Mouse (Mus musculus) heart, postnatal 14 days (tissue): ENCODE data around the gene Sertad3. TPM values are rescaled to one million over a fixed set of nuclear protein-coding genes. Genes with fewer than 3 reads are reported as not detected.

Experiments used
- DNase-seq, 2 experiments: peaks; one replicate each; pipeline ENCODE4 v3.0.0; 2021 to 2022
- intact Hi-C: fragments of 180-260 bp; cut with DNase I; formaldehyde crosslinking; loops from one replicate; pipeline ENCODE4 v1.15.1; 2025
- total RNA-seq, 2 experiments: library from RNA; stranded (reverse); gene quantifications; 2 replicates each; pipeline ENCODE4 v1.2.3; 2021

Sertad3 gene
- total RNA-seq, 2 experiments from 2014 or later: 7.6 to 8.5 TPM

- intact Hi-C loops: no loop called here
- DNase-seq: no peak
These were observed 15.0 kb upstream of the Sertad3 start for GRCm38 (mm10) chr7:27458614-27459013.

GRCm38 (mm10) chr7:27459640-27460039, 13.9 kb upstream of the Sertad3 start:
- intact Hi-C loops: no loop called here
- no peak for DNase-seq

DNA sequence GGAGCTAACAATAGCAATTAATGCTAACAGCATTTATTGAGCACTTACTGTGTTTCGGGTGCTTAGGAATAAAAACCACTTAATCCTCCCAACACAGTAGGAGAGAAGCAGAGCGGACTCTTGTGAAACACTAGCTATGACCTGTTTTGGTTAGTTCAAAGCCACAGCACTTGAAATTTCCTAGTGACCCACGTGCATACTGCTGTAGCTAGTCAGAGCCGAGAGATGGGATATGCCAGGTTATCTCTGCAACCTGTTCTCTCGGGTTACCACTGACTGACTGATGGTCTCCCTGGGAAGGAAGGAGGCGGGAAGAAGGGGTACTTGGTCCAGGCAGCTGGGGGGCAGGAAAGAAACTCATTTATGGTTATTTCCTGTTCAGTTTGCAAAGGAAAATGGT, 13.1 kb upstream of the Sertad3 start:
- intact Hi-C loops: no loop called here
- DNase-seq: no peak

- no peak for DNase-seq
- intact Hi-C loops: no loop called here
These were observed 5.9 kb upstream of the Sertad3 start for GRCm38 (mm10) chr7:27467648-27468047.

DNA sequence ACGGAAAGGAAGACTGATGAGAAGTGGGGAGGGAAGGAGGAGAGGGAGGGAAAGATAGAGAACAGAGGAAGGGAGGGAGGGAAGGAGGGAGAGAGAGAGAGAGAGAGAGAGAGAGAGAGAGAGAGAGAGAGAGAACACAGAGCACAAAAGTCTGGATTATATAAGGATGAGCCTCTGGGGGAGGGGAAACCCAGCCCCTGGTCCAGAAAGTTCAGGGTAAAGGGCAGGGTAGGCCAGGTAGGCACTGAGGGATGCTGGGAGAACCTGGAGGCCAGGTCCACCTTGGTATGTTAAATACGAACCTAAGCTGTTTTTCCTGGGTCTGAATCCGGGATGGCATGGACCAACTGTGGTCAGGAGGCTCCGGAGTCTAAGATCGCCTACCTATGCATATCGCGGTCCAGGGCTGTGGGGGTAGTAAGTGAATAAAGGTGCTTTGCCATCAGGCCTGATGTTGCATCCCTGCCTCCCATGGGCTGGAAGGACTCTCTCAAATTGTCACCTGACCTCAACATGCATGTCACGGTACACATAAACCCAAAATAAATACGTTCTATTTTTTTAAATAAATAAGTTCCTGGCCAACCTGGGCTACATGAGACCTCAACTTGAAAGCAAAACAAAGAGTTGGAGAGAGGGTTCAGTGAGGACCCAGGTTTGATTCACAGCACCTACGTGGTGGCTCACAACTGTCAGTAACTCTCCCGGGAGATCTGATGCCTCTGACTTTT, 2.0 kb upstream of the Sertad3 start:
- no peak for DNase-seq
- intact Hi-C loops: loop anchor here (2.0 to 10.0 kb wide), 2 partner anchors 23 to 53 kb away; partner anchors contain the start of gene Hipk4

DNA sequence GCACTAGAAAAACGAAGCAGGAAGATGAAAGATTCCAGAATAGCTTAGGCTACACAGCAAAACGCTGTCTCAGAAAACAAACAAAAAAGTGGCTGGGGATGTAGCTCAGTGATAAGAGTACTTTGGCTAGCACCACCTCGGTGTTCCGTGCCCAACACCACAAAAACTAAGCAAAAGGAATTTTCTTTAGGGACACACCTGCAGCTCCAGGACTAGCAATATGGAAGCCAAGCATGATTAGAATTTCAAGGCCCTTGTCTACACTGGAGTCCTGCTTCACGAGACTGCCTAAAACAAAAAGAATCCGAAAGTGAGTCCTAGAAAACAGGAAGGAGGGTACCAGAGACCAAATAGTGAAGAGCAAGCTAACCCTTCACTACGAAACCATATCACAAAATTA, 972 bp upstream of the Sertad3 start:
- intact Hi-C loops: loop anchor here (2.0 to 10.0 kb wide), 2 partner anchors 24 to 52 kb away; partner anchors contain the start of gene Hipk4
- DNase-seq: no peak

DNA sequence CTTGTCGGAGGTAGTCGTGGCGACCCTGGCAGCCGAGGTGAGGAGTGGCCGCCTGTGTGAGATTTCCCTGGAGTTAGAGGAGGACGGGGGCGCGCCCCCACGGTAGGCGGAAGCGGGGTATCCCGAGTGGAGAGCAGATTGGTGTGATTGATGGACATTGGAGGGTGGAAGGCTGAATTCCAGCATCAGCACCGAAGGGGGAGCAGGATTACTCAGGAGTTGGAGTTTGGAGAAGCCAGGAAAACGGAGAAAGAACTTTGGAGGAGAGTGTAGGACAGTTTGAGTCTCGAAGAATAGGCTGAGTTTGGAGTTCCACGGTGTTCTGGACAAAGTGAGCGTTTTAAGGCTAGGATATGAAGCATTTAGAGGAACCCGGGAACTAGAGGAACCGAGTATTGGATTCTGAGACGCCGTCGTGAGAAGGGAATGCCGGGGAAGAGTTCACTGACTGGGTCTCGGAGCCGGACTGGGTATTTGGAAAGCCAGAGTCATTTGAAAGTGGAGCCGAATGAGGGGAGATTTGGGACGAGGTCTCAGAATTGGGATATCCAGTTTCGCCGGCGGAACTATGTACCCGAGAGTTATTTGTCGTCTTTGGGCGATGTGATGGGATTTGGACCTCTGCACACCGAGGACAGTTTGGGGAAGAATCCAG, 394 bp downstream of the Sertad3 start:
- no peak for DNase-seq

GRCm38 (mm10) chr7:27474490-27474954, 954 bp downstream of the Sertad3 start:
- intact Hi-C loops: loop anchor here (2.0 to 10.0 kb wide), 2 partner anchors 14 to 50 kb away; partner anchors contain the start of gene Hipk4
- peak; percentile 98 to 99 for DNase-seq

More for the DNA sequence above, 394 bp downstream of the Sertad3 start:
- intact Hi-C loops: loop anchor here (2.0 to 10.0 kb wide), 3 partner anchors 15 to 51 kb away; partner anchors contain the start of gene Hipk4

DNA sequence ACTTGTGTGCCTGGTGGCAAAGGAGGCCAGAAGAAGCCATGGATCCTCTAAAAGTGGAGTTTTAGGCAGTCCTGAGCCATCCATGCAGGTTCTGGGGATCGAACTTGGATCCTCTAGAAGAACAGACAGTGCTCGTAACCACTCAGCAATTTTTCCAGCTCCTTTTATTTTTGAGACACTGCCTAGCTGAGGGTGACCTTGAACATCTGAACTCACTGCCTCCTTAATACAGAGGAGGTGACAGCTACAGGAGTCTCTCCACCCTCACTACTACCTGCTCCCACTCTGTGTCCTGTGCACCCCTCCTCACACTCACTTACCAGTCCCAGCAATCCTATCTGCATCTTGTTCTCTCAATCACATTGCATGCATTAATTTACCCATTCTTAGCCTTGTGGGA, 2.0 kb downstream of the Sertad3 start:
- intact Hi-C loops: loop anchor here (2.0 to 10.0 kb wide), 2 partner anchors 13 to 49 kb away; partner anchors contain the start of gene Hipk4
- DNase-seq: no peak

- DNase-seq: peak in 1 of 2 experiments; percentile 37
- intact Hi-C loops: loop anchor here (10.0 kb wide), 1 partner anchor 49 kb away; the partner anchor contains the start of gene Hipk4
These were observed 2.6 kb downstream of the Sertad3 start for GRCm38 (mm10) chr7:27476098-27476635.

DNA sequence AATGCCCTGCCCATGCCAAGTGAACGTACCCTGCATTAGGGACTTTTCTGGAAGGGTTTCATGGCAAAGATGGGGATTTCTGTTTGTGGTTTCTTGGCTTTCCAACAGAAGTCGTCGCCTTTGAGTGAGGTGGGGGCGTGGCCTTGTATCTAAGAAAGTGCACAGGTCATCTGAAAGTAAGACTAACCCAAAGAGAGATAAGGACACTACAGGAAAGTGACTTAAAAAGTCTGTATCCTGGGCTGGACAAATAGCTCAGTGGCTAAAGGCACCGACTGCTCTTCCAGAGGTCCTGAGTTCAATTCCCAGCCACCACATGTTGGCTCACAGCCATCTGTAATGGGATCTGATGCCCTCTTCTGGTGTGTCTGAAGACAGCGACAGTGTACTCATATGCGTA, 5.0 kb downstream of the Sertad3 start:
- intact Hi-C loops: loop anchor here (10.0 kb wide), 1 partner anchor 46 kb away; the partner anchor contains the start of gene Hipk4
- no peak for DNase-seq

- intact Hi-C loops: loop anchor here (10.0 kb wide), 2 partner anchors 45 to 315 kb away; partner anchors contain the start of genes Egln2 and Hipk4
- DNase-seq: no peak
These were observed 6.2 kb downstream of the Sertad3 start for GRCm38 (mm10) chr7:27479750-27480149.

GRCm38 (mm10) chr7:27480506-27480905, 6.9 kb downstream of the Sertad3 start:
- intact Hi-C loops: loop anchor here (10.0 kb wide), 1 partner anchor 316 kb away; the partner anchor contains the start of gene Egln2
- DNase-seq: no peak

DNA sequence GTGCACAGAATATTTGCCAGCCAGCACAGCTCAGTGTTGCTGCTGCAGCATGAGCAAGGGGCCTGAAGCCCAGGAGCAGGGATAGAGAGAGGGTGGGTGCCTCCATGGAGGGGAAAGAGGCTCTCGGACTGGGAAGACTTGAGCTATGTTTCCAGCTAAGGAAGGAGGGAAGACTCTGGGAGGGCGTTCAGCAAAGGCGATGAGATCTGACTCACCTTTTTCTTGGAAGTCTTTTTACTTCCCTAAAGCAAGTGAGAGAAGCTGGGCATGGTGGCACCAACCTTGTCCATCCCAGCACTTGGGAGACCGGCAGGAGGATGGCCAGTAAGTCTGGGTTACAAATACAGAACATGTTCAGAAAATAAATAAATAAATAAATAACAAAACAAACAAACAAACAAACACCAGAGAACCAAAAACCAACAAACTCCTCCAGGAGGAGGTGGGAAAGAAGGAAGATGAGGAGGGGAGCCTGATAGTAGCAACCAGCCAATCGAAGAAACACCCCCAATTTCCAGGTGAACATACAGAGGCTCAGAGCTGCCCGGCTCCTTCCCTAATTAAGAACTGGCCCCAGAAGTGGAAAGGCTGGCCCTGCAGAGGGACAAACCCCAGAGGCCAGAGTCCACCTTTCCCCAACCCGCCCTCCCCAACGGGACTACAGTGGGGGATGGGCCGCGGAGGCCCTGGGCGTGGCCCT, 7.5 kb downstream of the Sertad3 start:
- DNase-seq: no peak
- intact Hi-C loops: loop anchor here (10.0 kb wide), 1 partner anchor 316 kb away; the partner anchor contains the start of gene Egln2

- intact Hi-C loops: loop anchor here (10.0 kb wide), 1 partner anchor 317 kb away; the partner anchor contains the start of gene Egln2
- DNase-seq: peak; percentile 92 to 93
These were observed 8.0 kb downstream of the Sertad3 start for GRCm38 (mm10) chr7:27481627-27481969.

GRCm38 (mm10) chr7:27483860-27484259, 10.3 kb downstream of the Sertad3 start:
- DNase-seq: no peak
- intact Hi-C loops: loop anchor here (10.0 kb wide), 1 partner anchor 319 kb away; the partner anchor contains the start of gene Egln2

DNA sequence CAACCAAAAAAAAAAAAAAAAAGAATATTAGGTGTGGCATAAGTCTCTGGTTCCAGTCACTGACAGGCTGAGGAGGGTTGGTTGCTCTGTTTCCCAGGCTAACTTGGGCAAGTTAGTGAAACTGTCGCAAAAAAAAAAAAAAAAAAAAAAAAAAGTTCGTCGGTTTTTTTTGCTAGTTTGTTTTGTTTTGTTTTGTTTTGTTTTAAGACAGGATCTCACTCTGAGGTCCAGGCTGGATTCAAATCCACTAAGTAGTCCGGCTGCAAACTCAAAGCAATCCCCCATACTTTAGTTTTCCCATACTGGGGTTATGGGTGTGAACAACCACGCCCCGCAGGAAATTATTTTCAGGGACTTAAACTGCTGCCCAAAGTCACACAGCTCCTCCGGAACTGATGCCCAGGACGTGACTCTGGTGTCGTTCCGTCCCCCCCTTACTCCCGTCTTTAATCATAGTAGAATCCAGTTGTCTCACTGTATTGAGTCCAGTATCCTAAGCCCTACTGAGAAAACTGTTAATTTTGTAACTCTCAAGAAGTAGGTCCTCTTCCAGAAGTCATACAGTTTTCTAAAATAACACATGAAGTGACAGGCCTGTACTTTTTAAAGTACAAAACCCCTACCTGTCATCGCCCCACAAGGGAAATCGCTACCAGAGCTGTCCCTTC, 12.7 kb downstream of the Sertad3 start:
- intact Hi-C loops: loop anchor here (10.0 kb wide), 1 partner anchor 321 kb away; the partner anchor contains the start of gene Egln2
- DNase-seq: no peak

DNA sequence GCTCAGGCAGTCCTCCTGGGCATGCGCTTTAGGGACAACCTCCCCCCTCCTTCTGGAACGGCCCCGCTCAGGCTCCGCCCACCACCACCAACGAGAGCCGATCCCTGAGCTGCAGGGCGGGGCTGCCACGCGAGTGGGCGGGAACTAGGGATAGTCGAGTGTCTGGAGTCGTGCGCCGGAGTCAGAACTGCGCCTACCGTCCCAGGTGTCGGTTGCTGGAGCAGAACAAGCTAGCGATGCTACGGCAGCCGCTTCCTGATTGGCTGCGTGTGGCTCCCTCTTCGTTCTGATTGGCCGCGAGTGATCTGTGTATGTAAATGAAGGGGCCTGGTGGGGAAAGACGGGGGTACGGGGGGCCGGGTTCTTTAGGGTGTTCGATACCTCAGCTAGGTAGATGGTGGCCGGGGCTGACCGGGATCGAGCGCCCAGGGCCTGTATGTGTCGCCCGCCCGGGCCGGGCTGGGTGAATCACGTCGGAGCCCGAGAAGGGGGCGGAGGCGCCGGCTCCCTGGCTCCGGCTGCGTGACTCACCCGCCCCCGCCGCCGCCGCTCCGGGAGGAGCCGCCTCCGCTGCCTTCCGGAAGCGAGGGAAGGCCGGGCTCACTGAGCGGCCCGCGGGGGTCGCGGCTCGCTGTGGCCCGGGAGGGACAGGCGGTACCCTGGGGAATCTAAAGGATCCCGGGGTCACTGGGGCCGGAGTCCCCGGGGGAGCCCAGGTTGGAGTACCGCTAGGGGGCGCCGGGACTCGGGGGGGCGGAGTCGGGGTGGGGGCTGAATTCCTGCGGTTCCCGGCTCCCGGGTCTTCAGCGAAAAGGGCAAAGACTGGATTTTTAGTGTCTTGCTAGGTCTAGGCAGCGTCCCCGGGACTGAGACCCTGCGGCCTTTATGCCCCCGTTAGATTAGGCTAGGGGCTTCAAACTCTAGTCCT, 13.5 kb downstream of the Sertad3 start, which contains the start of gene Sertad1:
Gene Sertad1, plus strand, starts transcription at position 141 of the 928 bp plus-strand sequence.
- intact Hi-C loops: loop anchor here (10.0 kb wide), 1 partner anchor 322 kb away; the partner anchor contains the start of gene Egln2
- DNase-seq: peak; percentile 100
